Mouse (Mus musculus) fibroblast of lung, adult 2 months (primary cell): ENCODE measurements around the gene Myocd.

Experiments used
- DNase-seq: peaks from one replicate; pipeline ENCODE4 v3.0.0-alpha.2; 2011; ENCODE audit warnings: low read depth

Myocd gene

DNA sequence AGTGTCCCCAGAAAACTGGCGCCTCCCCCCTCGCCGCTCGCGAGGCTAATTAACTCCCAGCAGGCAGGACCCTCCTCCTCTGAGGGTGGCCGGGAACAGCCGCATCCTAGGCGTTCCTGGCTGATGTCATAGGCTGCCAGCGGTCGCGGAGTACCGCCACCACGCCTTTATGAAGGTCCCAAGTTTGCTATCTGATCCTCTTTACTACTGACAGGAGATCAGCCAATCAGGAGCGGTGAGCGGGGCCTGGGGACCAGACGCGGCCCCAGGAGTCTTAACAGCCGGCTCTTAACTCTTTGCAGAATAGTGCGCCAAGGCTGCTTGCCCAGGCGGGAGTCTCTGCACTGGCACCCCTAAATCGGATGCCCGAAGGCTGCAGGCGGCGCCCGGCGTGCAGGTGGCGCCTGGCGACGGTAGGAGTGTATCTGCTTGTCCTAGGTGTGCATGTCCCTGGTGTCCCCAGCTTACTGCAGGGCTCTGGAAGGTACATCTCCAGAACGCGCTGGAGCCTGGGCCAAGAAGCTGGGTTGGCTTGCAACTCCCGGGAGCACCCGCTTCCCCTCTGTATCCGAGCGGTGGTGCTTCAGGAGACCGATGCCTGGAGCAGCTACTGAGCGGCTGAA, at the start of gene Myocd:
Gene Myocd, minus strand, starts transcription at position 139 of the 623 bp plus-strand sequence.
- no peak for DNase-seq

DNA sequence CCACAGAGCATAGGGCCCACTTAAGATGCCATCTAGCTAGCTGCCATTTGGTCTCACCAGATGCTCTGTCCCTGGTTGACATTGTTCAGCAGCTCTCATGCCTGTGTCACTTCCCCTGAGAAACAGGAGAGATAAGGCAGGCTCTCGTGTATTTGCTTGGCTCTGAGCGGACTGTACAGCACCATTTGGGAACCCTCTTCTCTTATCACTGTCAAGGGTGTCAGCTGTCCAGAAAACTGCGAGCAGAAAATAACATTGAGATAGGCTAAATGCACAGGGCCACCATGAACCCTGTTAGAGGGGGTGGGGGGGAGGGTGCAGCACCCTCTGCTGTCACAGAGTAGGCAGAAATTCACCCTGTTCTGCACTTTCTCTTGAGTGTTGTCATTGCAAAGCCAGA, 34.0 kb upstream of the Myocd start:
- no peak for DNase-seq

DNA sequence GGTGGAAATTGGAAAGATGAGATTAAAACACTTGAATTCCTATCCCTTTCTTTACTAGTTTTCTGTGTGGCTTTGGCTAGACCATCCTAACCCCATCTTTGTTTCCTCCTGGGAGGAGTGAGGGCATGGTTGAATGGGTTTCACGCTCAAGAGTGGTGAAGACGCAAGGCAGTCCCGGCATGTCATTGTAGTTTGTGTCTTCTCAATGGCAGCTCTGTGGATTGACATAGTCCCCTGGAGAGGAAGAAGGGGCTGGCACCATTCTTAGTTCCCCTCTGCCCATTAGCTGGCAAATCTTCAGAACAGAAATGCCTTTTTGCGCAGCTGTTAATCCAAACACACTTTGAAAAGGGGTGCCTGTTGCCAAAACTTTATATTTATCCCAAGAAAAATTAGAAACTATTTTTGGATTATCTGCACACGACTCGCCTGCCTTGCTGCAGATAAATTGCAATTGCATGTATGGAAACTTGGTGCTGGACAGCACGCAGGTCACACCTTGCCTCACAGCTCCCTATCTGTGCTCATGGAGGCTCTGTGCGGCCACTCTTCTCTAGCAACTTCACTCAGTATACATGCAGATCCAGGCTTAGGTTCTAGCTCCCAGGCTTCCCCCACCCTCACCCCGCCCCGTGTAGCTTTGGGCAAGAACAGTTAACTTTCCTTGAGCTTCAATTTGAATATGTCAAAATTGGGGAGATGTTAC, 24.5 kb upstream of the Myocd start:
- no peak for DNase-seq

DNA sequence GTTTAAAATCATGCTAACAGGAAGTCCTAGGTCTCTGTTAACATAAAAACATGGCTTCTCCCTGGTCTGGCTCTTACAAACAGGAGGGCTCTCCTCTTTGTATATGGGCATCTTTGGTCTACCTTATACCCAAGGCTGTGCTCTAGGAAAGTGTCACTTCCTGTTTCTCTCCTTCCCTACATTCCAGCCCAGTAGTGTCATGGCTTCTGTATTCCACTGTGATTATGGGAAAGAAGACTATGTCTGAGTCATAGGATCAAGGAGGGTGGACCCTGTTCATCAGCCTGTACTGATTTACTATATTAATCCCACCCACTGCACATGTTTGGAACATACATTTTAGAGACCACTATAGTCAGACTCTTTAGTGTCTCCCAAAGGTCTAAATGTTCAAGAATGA, 23.2 kb upstream of the Myocd start:
- no peak for DNase-seq

- no peak for DNase-seq
These were observed 17.9 kb upstream of the Myocd start for GRCm38 (mm10) chr11:65287706-65288105.

DNA sequence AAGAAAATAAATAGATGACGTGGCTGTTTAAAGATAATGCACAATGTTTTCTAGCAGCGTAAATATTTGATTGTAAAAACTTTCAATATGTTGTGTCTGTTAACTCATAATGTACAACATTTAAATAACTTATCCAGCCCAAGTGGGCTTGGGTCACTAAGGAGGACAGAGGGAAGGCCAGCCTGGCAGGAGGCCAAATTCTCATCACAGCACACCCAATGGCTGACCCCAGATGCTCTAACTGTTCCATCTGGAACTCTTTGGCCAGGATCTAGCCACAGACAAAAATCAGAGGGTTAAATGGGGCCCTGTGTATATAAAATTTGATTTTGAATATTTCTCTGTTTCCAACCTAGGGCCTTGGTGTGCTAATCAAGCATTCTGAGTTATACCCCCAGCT, 16.4 kb upstream of the Myocd start:
- no peak for DNase-seq

GRCm38 (mm10) chr11:65275441-65275840, 5.7 kb upstream of the Myocd start:
- DNase-seq = peak; percentile 6

GRCm38 (mm10) chr11:65271000-65271399, 1.2 kb upstream of the Myocd start:
- no peak for DNase-seq

DNA sequence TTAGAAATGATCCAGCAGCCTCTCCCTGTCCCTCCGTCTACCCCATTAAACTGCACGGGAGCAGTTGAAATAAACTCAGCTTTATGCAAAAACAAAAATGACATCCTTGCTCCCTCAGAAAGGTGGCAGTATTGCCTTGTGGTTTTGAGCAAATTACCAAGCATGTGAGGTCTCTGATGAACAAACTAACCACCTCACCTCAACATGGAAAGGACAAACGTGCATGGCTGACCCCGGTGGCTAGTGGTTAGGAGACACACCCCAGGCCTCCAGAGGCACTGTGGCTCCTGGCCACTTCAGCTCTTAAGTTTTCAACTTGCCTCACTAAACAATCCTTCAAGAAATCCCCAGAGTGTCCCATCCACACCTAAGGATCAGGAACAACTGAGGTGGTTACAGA, 1.5 kb downstream of the Myocd start:
- DNase-seq = no peak

DNA sequence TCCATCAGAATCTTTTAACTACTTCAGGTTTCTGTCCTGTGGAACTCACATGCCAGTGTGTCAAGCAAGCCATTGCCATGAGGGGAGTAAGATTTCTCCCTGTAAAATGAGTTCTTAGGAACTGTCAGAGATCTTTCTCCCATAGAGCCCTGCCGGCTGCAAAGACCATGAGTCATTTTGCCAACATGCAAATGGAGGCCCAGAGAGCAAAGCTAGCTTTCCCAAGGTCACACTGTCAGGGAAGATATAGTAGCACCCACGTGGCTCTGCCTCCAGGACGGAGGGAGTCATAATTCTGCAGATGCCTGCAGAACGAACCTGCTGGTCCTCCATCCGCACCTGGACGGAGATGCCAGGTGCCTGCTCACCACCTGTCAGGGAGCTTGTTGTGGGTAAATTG, 6.3 kb downstream of the Myocd start:
- no peak for DNase-seq

DNA sequence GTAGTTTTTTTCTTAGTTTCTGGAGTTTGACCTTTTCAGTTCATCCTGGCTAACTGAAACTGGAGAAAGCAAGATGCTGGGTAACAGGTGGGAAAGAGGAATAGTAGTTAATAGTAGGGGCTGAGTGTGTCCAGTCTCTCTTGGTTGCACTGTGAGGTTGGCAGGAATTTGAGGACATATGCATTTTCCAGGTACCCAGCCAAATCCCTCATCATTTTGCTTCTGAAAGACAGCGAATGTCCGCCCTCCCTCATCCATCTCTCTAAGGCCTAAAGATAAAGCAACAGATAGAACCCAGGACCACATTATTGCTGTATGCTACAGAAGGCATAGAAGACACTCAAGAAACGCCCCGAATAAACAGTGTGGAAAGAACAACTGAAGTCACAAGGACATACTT, 10.8 kb downstream of the Myocd start:
- DNase-seq = no peak

DNA sequence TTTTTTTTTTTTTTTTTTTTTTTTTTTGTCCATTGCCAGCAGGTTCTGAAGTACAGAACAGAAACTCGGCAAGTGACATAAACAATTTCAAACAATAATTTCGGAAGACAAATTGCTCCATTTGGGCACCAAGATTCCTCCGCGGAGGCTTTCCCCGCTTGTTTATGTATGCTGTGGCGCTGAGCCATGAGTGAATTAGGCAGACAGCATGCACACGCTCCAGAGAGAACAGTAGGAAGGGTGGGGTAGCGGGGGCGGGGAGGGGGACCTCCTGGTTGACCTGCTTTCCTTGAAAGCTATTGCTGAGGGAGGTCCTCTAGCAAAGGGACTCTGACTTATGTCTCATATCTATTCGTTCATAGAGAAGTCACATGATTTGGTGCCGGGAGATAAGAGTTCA, 13.6 kb downstream of the Myocd start:
- DNase-seq = no peak

DNA sequence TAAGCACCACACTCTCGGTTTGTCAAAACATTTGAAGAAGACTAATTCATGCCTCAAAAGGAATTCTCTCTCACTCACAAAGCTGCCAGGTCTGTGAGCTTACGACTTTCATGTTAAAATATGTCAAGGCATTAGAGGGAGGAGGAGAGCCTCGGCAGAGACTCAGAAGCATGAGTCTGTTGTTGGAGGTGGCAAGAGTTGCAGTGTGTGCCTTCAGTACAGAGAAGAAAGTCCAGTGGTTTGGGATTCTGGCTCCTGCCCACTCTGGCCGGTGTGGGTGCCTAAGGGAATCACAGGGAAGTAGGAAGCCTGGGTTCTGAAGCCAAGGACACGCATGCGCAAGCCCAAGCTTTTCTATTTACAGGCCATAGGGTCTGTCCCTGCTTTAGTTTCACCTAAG, 14.2 kb downstream of the Myocd start:
- DNase-seq = no peak

DNA sequence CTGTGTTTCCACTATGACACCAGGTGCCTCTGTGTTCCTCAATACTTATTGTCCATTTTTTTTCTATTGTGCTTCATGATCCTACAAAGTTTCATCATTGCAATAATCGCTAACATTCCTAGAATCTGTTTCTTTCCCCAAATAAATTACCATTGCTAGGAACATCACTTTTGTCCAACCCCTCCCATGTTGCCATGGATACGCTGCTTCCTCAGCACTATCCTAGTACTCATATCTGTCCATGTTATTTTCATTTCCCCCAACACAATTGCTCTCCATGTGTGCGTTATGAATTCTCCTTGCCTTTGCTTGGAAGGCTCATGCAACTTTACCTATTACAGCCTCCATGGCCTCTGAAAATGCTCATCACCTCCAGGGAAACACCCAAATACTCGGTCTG, 19.4 kb downstream of the Myocd start:
- DNase-seq = no peak

DNA sequence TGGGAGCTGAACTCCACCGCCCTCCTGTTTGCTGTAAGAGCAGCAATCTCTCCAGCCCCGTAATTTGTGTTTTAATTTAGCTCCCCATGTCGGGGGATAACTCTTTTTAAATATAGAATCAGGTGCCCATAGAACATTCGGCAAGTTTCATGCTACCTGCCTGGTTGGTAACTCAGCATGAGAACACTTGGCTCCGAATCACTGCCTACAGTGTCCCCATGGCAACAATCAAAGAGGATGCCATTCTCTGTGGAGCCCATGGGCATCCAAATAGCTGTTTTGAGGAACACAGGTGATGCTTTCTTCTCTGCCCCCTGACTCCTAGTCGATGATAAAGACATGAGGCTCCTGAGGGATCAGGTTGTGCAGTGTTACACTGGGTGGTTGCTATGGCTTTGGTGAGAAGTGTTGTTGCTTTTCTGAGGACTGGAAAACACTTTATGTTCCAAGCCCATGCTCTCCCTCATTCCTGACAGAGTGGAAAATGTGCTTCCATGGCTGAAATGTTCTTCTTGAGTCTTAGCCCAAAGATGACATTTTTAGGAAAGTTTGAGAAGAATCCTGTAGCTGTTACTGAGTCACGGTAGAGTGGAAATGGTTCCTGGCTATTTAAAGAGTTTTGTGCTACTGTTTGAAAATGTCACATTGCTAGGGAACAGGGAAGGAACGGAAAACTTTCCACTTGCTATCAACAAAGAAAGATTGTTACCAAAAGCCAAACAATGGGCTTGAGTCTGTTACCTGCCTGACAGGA, 23.3 kb downstream of the Myocd start:
- no peak for DNase-seq

- DNase-seq = no peak
These were observed 26.2 kb downstream of the Myocd start for GRCm38 (mm10) chr11:65243593-65243992.

DNA sequence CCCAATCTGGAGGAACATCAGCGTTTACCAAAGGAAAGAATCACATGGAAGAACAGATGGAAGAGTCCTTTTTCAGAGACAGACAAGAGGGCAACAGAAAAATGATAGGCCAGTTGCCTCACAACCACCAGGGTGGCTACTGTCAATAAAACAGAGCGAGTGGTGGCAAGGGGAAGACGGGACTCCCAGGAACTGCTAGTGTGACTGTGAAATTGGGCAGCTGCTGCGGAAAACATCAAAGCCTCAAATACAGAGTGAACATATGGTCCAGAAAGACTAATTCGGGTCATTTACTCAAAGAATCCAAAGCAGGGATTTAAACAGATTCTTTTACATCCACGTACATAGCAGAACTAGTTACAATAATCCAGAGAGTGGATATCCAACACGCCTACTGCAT, 29.3 kb downstream of the Myocd start:
- DNase-seq = no peak

- no peak for DNase-seq
These were observed 31.9 kb downstream of the Myocd start for GRCm38 (mm10) chr11:65237896-65238295.

GRCm38 (mm10) chr11:65236907-65237306, 32.9 kb downstream of the Myocd start:
- DNase-seq = no peak

- DNase-seq = no peak
These were observed 34.4 kb downstream of the Myocd start for GRCm38 (mm10) chr11:65235374-65235773.

DNA sequence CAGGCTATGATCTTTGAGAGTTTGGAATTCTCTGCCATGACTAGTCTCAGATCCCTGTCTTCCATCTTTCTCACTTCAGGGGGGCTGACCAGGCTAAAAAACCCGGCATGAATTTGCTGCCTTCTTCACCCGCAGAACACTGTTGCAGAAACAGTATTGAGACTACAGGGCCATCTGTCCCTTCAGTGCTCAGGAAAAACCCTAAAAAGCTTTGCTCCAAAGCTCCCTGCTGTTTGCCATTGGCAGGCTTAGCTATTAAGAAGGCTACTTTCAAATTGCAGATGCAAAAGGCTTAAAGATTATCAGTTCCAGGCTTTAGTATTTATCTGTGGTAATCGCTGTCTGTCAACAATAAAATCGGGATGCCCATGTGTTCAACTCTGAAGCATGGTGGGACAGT, 38.0 kb downstream of the Myocd start:
- no peak for DNase-seq

DNA sequence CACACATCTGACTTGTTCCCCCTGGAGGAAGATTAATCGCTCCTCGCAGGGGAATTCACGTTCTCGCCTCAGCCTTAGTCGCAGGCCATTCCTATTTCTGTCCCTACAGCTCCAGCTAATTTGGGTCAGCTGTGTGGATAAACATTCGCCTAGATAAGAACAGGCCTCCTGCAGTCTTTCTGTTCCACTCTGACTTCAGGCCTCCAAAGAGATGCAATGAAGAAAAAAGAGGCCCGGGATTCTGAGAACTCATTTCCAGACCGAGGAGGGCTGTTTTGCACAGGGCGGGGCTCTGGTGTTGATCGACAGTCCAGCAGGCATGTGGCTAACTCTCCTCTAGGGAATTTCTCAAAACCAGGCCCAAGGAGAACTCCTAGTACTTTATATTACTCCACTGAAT, 43.0 kb downstream of the Myocd start:
- DNase-seq = no peak

- peak; percentile 28 for DNase-seq
These were observed 54.7 kb downstream of the Myocd start for GRCm38 (mm10) chr11:65214954-65215629.
